Mouse (Mus musculus) stomach, embryonic 14.5 days (tissue): ENCODE results near the gene Fli1. TPM values are rescaled to one million over a fixed set of nuclear protein-coding genes. Genes with fewer than 3 reads are reported as not detected.

ENCODE experiments used
- ATAC-seq: fragments of 200-750 bp; cut with Nextera tagmentation; 2 replicates; pipeline ENCODE4 v1.8.0; 2017; ENCODE audit warnings: low read depth, moderate TSS enrichment; ENCODE audit not compliant: insufficient number of reproducible peaks, insufficient read depth, low FRiP score
- H3K27ac ChIP-seq: fragments of 300-500 bp; sonication (generic); 2 replicates; pipeline ENCODE4 v1.5.1; 2014; ENCODE audit warnings: mild to moderate bottlenecking, low read length, moderate library complexity, mixed read lengths
- H3K27me3 ChIP-seq: fragments of 300-500 bp; sonication (generic); 2 replicates; pipeline ENCODE4 v1.6.1; 2014; ENCODE audit warnings: low read length, control low read depth, mixed read lengths; ENCODE audit not compliant: control insufficient read depth, insufficient read depth
- H3K36me3 ChIP-seq: fragments of 300-500 bp; sonication (generic); 2 replicates; pipeline ENCODE4 v1.6.1; 2014; ENCODE audit warnings: mild to moderate bottlenecking, control low read depth, low read length, moderate library complexity, mixed read lengths; ENCODE audit not compliant: control insufficient read depth, insufficient read depth
- H3K4me1 ChIP-seq: fragments of 300-500 bp; sonication (generic); 2 replicates; pipeline ENCODE4 v1.6.1; 2014; ENCODE audit warnings: low read length, control low read depth, mixed read lengths; ENCODE audit not compliant: control insufficient read depth, insufficient read depth
- H3K4me2 ChIP-seq: fragments of 300-500 bp; sonication (generic); replicated peaks from 2 replicates; pipeline ENCODE4 v1.6.1; 2014; ENCODE audit warnings: low read depth, low read length, control low read depth
- H3K4me3 ChIP-seq: fragments of 300-500 bp; sonication (generic); 2 replicates; pipeline ENCODE4 v1.5.1; 2014; ENCODE audit warnings: low read depth, low read length, control low read depth
- H3K9ac ChIP-seq: fragments of 300-500 bp; sonication (generic); replicated peaks from 2 replicates; pipeline ENCODE4 v1.6.1; 2014; ENCODE audit warnings: low read depth, mild to moderate bottlenecking, control low read depth, low read length, moderate library complexity, mixed read lengths
- H3K9me3 ChIP-seq: fragments of 300-500 bp; sonication (generic); 2 replicates; pipeline ENCODE4 v1.6.1; 2016; ENCODE audit warnings: low read depth, low read length, control low read depth; ENCODE audit not compliant: control insufficient read depth
- WGBS: fragments of 180-500 bp; shearing (Covaris S2); extraction: QIAGEN DNeasy Blood & Tissue Kit; methylation state at CpG from one replicate; pipeline ENCODE4 v1.1.7; 2014; 5-methylcytosine and 5-hydroxymethylcytosine counted together
- polyA plus RNA-seq: library from polyadenylated mRNA; unstranded; fragments of >200 nt; fragmentation: Nextera tagmentation; extraction: Ambion mirVana; gene quantifications from 2 replicates; pipeline ENCODE4 v1.2.1, GENCODE M21; 2014

Gene Fli1
- polyA plus RNA-seq, 1 experiment from 2014 or later: 11.4 TPM

DNA sequence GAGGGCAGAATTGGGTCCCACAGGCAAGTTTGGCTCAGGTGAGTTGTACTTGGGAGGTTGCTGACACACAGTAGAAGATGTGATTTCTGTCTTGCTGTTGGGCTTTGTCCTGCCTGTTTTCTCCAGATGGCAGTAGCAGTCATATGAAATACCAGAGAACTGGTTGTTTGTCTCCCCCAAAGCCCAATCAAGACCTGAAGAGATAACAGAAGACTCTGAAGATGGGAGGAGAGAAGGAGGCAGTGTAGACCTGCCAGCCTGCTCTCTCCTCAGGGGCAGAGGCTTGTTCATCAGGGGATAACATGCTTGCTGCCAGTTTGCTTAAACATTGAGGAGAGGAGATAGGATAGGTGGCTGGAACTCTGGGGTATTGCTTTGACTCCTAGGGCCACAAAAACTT is 54.0 kb downstream of the Fli1 start:
- H3K9me3 ChIP-seq: no peaks in the 10 kb centered on the region
- no peaks in the 10 kb centered on the region for H3K4me1 ChIP-seq
- no peak overlapping the region for H3K27ac ChIP-seq
- H3K27me3 ChIP-seq: no peaks in the 10 kb centered on the region
- H3K36me3 ChIP-seq: no peaks in the 10 kb centered on the region
- H3K4me3 ChIP-seq: no peak overlapping the region
- no peak overlapping the region for H3K9ac ChIP-seq
- ATAC-seq: no peak
- no peak overlapping the region for H3K4me2 ChIP-seq

DNA sequence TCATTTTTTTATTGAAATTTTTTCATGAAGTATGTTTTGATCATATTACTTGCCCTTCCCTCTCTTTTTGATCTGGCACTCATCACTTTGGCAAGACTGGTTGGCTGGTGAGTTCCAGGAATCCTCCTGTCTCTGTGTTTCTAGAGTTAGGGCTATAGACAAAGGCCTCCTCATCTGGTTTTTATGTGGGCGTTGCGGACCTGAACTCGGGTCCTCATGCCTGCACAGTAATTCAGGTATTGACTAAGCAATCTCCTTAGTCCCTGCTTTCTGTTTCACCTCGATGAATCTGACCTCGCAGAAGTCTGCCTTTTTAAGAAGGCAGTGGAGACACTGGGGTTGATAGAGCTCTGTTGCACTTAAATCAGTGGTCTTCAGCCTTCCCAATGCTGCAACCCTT is 54.8 kb downstream of the Fli1 start:
- H3K4me2 ChIP-seq: no peak overlapping the region
- 90% methylated on average over 5 of the region's 5 CpGs for WGBS
- H3K27me3 ChIP-seq: no peaks in the 10 kb centered on the region
- no peaks in the 10 kb centered on the region for H3K4me1 ChIP-seq
- no peaks in the 10 kb centered on the region for H3K36me3 ChIP-seq
- H3K9ac ChIP-seq: no peak overlapping the region
- H3K27ac ChIP-seq: no peak overlapping the region
- no peak for ATAC-seq
- no peak overlapping the region for H3K4me3 ChIP-seq
- H3K9me3 ChIP-seq: no peaks in the 10 kb centered on the region

DNA sequence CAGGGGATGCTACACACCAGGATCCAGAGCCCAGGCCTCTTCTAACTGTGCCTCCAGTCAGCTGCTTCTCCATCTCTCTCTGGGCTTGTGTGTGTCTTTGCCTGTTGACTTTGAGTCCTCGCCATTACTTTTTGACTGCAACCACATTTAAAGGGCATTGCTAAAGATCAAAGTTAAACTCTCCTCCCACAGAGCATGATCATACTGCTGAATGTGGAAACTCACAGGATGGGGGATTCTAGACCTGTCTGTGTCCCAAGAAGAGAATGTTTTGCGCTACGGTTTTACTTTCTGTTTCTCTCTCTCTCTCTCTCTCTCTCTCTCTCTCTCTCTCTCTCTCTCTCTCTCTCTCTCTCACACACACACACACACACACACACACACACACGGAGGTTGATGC is 55.3 kb downstream of the Fli1 start:
- H3K4me3 ChIP-seq: no peak overlapping the region
- H3K4me2 ChIP-seq: no peak overlapping the region
- H3K4me1 ChIP-seq: no peaks in the 10 kb centered on the region
- H3K27me3 ChIP-seq: no peaks in the 10 kb centered on the region
- ATAC-seq: no peak
- no peaks in the 10 kb centered on the region for H3K36me3 ChIP-seq
- WGBS: 88% methylated on average over 4 of the region's 4 CpGs
- H3K9me3 ChIP-seq: no peaks in the 10 kb centered on the region
- H3K9ac ChIP-seq: no peak overlapping the region
- H3K27ac ChIP-seq: no peak overlapping the region

DNA sequence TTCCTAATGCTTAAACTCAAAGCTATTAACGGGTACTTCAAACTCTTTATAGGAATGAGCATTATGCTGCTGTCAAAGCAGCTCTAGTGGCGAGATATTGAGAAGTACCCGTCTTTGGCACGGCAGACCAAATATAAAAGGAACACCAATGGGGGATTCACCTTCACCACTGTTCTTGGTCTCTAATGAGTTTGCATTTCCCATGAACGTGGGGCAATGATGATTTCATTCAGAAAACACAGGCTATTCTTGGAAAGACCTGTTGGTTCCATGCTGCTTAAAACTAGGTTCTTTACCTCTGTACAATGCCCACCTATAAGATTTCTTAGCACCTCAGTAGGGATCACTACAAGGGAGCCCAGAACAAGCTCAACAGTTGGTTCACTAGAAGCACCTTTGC is 62.2 kb downstream of the Fli1 start:
- no peaks in the 10 kb centered on the region for H3K36me3 ChIP-seq
- no peak for ATAC-seq
- H3K9me3 ChIP-seq: no peaks in the 10 kb centered on the region
- no peak overlapping the region for H3K4me2 ChIP-seq
- no peaks in the 10 kb centered on the region for H3K27me3 ChIP-seq
- 79% methylated on average over 5 of the region's 5 CpGs for WGBS
- no peak overlapping the region for H3K27ac ChIP-seq
- no peak overlapping the region for H3K9ac ChIP-seq
- no peak overlapping the region for H3K4me3 ChIP-seq
- H3K4me1 ChIP-seq: peaks cover 6% of the 10 kb centered on the region; the same call in 1 of the 2 replicates

DNA sequence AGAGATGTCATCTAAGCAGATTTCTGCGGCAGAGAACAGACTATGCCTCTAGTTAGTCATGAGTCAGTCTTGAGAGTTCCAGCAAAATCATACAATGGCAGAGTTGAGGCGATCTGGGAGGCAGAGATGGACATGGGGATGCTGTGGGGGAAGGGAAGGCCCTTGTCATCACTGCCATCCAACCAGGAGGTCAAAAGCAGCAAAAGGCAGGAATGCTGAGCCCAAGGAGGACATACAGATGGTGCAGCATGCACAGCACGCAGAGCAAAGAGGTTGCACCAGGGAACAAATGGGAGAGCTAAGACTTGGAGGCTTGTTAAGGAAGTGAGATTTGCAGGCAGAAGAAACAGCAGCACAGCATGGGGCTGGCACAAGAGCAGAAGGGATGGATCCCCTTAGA is 63.9 kb downstream of the Fli1 start:
- Histone ChIP-seq H3K36me3 (no peaks in the 10 kb centered on the region), H3K27ac (no peak overlapping the region), H3K9ac (no peak overlapping the region), H3K4me3 (no peak overlapping the region), H3K4me2 (no peak overlapping the region), H3K9me3 (no peaks in the 10 kb centered on the region), H3K4me1 (peaks cover 6% of the 10 kb centered on the region; the same call in 1 of the 2 replicates), H3K27me3 (no peaks in the 10 kb centered on the region)
- WGBS: 37% methylated on average over 3 of the region's 3 CpGs
- ATAC-seq: no peak

DNA sequence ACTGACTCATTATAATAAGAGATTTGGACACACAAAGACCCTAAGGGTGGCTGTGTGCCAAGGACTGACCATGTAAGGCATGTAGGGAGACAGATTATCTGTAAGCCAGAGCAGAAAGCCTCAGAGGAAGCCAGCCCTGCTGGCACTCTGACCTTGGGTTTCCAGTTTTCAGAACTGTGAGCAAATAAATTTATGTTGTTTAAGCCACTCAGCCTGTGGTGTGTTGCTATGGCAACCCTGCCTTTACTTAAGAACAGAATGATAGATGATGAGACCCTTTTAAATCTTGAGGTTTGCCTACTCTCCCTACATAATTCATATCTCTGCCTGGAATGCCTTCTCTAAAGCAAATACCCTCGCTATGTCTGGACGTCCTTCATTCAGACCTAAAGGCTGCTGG is 64.6 kb downstream of the Fli1 start:
- Histone ChIP-seq H3K4me1 (peaks cover 6% of the 10 kb centered on the region; the same call in 1 of the 2 replicates), H3K9me3 (no peaks in the 10 kb centered on the region), H3K27me3 (no peaks in the 10 kb centered on the region), H3K4me3 (no peak overlapping the region), H3K36me3 (no peaks in the 10 kb centered on the region), H3K9ac (no peak overlapping the region), H3K27ac (no peak overlapping the region), H3K4me2 (no peak overlapping the region)
- WGBS: 17% methylated on average over 2 of the region's 2 CpGs
- ATAC-seq: no peak

DNA sequence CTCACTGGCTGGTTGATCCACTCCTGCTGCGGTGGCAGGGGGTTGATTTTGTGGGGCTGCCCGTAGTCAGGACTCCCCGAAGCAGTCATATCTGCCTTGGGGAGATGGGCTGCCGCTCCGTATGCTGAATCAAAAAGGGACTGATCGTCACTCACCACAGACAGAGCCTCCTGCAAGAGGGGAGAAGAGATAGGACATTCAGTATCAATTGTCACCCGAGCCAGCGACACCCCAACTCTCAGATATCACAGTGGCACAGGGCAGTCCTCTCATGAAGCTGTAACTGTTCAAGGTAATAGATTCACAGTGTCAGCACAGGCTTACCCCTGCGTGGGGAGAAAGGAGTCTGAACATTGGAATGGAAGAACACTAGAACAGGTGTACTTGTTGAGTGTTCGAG is 66.1 kb downstream of the Fli1 start:
- no peak overlapping the region for H3K4me3 ChIP-seq
- ATAC-seq: no peak
- WGBS: 88% methylated on average over 10 of the region's 10 CpGs
- peaks cover 6% of the 10 kb centered on the region; the same call in 1 of the 2 replicates for H3K4me1 ChIP-seq
- no peak overlapping the region for H3K4me2 ChIP-seq
- H3K9me3 ChIP-seq: no peaks in the 10 kb centered on the region
- no peak overlapping the region for H3K9ac ChIP-seq
- no peak overlapping the region for H3K27ac ChIP-seq
- no peaks in the 10 kb centered on the region for H3K36me3 ChIP-seq
- H3K27me3 ChIP-seq: no peaks in the 10 kb centered on the region

DNA sequence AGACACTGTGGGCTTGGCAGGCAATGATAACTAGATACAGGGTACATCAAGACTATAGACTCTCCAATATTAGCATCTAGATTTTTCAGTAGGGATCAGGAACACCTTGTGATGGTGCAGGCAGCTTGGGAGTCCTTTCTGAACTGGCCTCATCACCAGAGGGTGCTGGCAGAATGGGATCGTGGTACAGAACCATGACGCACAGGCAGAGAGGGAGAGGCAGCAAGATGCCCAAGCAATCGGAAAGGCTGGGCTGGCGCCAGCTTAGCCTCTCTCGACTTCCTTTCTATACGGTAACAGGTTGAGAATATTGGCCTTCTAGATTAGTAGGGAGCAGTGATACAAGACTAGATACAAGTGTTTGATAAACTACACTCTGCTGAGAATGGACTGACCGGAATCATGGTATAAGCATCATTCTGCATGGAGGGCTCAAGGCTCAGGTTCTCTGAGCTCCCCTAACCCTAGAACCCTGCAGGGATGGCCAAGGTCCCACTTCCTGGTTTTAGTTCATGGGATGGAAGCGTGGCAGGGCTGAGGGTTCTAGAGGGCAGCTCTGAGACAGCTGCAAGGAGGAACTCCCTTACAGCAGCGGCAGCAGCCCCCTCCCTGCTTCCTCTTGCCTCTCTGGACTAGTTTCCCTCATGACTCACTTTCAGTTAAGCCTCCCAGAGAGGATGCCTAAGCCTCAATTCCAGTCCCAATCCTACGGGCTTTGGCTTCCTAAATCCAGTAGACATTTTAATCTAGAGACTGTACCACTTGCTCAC is 67.9 kb downstream of the Fli1 start:
- no peak overlapping the region for H3K4me3 ChIP-seq
- peaks cover 6% of the 10 kb centered on the region; the same call in 1 of the 2 replicates for H3K4me1 ChIP-seq
- no peak for ATAC-seq
- H3K27me3 ChIP-seq: no peaks in the 10 kb centered on the region
- no peak overlapping the region for H3K9ac ChIP-seq
- H3K9me3 ChIP-seq: no peaks in the 10 kb centered on the region
- WGBS: 83% methylated on average over 10 of the region's 10 CpGs
- H3K27ac ChIP-seq: no peak overlapping the region
- no peaks in the 10 kb centered on the region for H3K36me3 ChIP-seq
- no peak overlapping the region for H3K4me2 ChIP-seq

DNA sequence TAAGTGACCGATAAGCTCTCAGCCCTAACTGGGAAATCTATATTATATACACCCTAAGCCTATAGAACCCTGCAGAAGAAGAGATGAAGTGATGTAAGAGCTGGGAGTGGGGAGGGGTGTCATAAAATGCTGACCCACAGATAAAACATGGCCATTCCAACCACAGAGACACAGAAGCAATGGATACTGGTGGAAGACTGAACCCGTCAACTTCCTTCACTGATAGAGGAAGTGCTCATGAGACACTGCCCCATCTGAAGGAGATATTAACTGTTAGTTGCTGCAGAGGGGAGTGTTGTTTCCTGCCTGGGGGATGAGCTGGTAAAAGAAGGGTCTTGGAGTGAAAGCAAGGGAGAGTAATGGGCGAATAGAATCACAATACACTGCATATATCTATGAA is 70.3 kb downstream of the Fli1 start:
- H3K9me3 ChIP-seq: no peaks in the 10 kb centered on the region
- no peaks in the 10 kb centered on the region for H3K36me3 ChIP-seq
- H3K4me3 ChIP-seq: no peak overlapping the region
- H3K9ac ChIP-seq: no peak overlapping the region
- 86% methylated on average over 3 of the region's 3 CpGs for WGBS
- H3K27ac ChIP-seq: no peak overlapping the region
- no peak overlapping the region for H3K4me2 ChIP-seq
- no peaks in the 10 kb centered on the region for H3K27me3 ChIP-seq
- ATAC-seq: no peak
- no peaks in the 10 kb centered on the region; the same call in 1 of the 2 replicates for H3K4me1 ChIP-seq
